Mouse (Mus musculus): Measurements from ENCODE around the gene Lsm14b.

Gene Lsm14b

GRCm38 (mm10) chr2:180024401-180025098 is at the start of gene Lsm14b:
Gene Lsm14b (plus strand): TSS chr2:180024987.
- DNase-seq (ENCODE audit: low read depth, low spot score): peak; percentile 97

- no peak for DNase-seq (ENCODE audit: low read depth, low spot score)
Observed at GRCm38 (mm10) chr2:179975851-179976250, 48.9 kb upstream of the Lsm14b start.

GRCm38 (mm10) chr2:179976295-179976627 is 48.5 kb upstream of the Lsm14b start:
- no peak for DNase-seq (ENCODE audit: low read depth, low spot score)

GRCm38 (mm10) chr2:179976628-179977343 is 48.0 kb upstream of the Lsm14b start, which contains the start of gene Taf4:
Gene Taf4 (minus strand): TSS chr2:179976646.
- DNase-seq (ENCODE audit: low read depth, low spot score): peak; percentile 72

- DNase-seq (ENCODE audit: low read depth, low spot score): no peak
Observed at GRCm38 (mm10) chr2:179977344-179978025, 47.3 kb upstream of the Lsm14b start.

GRCm38 (mm10) chr2:179978250-179978649 is 46.5 kb upstream of the Lsm14b start:
- DNase-seq (ENCODE audit: low read depth, low spot score): no peak

- no peak for DNase-seq (ENCODE audit: low read depth, low spot score)
Observed at GRCm38 (mm10) chr2:179979836-179980235, 45.0 kb upstream of the Lsm14b start.

GRCm38 (mm10) chr2:179980616-179981015 is 44.2 kb upstream of the Lsm14b start:
- DNase-seq (ENCODE audit: low read depth, low spot score): no peak

GRCm38 (mm10) chr2:179982715-179983114 is 42.1 kb upstream of the Lsm14b start:
- no peak for DNase-seq (ENCODE audit: low read depth, low spot score)

GRCm38 (mm10) chr2:179984830-179985229 is 40.0 kb upstream of the Lsm14b start:
- DNase-seq (ENCODE audit: low read depth, low spot score): no peak

GRCm38 (mm10) chr2:179985695-179986094 is 39.1 kb upstream of the Lsm14b start:
- no peak for DNase-seq (ENCODE audit: low read depth, low spot score)

- no peak for DNase-seq (ENCODE audit: low read depth, low spot score)
Observed at GRCm38 (mm10) chr2:179986437-179987022, 38.3 kb upstream of the Lsm14b start.

- peak; percentile 81 for DNase-seq (ENCODE audit: low read depth, low spot score)
Observed at GRCm38 (mm10) chr2:179989098-179989497, 35.7 kb upstream of the Lsm14b start.

GRCm38 (mm10) chr2:179993071-179993470 is 31.7 kb upstream of the Lsm14b start:
- DNase-seq (ENCODE audit: low read depth, low spot score): no peak

- DNase-seq (ENCODE audit: low read depth, low spot score): peak; percentile 65
Observed at GRCm38 (mm10) chr2:179998431-179998830, 26.4 kb upstream of the Lsm14b start.

GRCm38 (mm10) chr2:180001635-180002034 is 23.2 kb upstream of the Lsm14b start:
- DNase-seq (ENCODE audit: low read depth, low spot score): no peak

GRCm38 (mm10) chr2:180005656-180006351 is 19.0 kb upstream of the Lsm14b start:
- no peak for DNase-seq (ENCODE audit: low read depth, low spot score)

GRCm38 (mm10) chr2:180006352-180007017 is 18.3 kb upstream of the Lsm14b start:
- DNase-seq (ENCODE audit: low read depth, low spot score): no peak

- DNase-seq (ENCODE audit: low read depth, low spot score): peak; percentile 40
Observed at GRCm38 (mm10) chr2:180010686-180011085, 14.1 kb upstream of the Lsm14b start.

- DNase-seq (ENCODE audit: low read depth, low spot score): no peak
Observed at GRCm38 (mm10) chr2:180011370-180011769, 13.4 kb upstream of the Lsm14b start.

- DNase-seq (ENCODE audit: low read depth, low spot score): no peak
Observed at GRCm38 (mm10) chr2:180013686-180014085, 11.1 kb upstream of the Lsm14b start.

Data from ES-CJ7 (cell line).